Mouse (Mus musculus): Measurements from ENCODE around the gene Camta1.

Gene Camta1

GRCm38 (mm10) chr4:151586074-151586473 lies 275.6 kb downstream of the Camta1 start:
- DNase-seq: no peak

- DNase-seq: no peak
Measured at GRCm38 (mm10) chr4:151577961-151578360, 283.7 kb downstream of the Camta1 start.

GRCm38 (mm10) chr4:151576291-151577108 lies 285.2 kb downstream of the Camta1 start:
- DNase-seq: peak; percentile 50

GRCm38 (mm10) chr4:151572716-151573115 lies 289.0 kb downstream of the Camta1 start:
- no peak for DNase-seq

- DNase-seq: no peak
Measured at GRCm38 (mm10) chr4:151569586-151569985, 292.1 kb downstream of the Camta1 start.

- no peak for DNase-seq
Measured at GRCm38 (mm10) chr4:151568887-151569286, 292.8 kb downstream of the Camta1 start.

- DNase-seq: no peak
Measured at GRCm38 (mm10) chr4:151567105-151567504, 294.6 kb downstream of the Camta1 start.

GRCm38 (mm10) chr4:151555505-151555904 lies 306.2 kb downstream of the Camta1 start:
- no peak for DNase-seq

- no peak for DNase-seq
Measured at GRCm38 (mm10) chr4:151549523-151549922, 312.2 kb downstream of the Camta1 start.

- DNase-seq: no peak
Measured at GRCm38 (mm10) chr4:151545452-151545851, 316.2 kb downstream of the Camta1 start.

GRCm38 (mm10) chr4:151544191-151544590 lies 317.5 kb downstream of the Camta1 start:
- no peak for DNase-seq

- no peak for DNase-seq
Measured at GRCm38 (mm10) chr4:151540546-151540945, 321.1 kb downstream of the Camta1 start.

GRCm38 (mm10) chr4:151539881-151540280 lies 321.8 kb downstream of the Camta1 start:
- peak; percentile 11 for DNase-seq

GRCm38 (mm10) chr4:151539167-151539525 lies 322.5 kb downstream of the Camta1 start:
- DNase-seq: no peak

- DNase-seq: peak; percentile 11
Measured at GRCm38 (mm10) chr4:151538446-151539166, 323.1 kb downstream of the Camta1 start.

- no peak for DNase-seq
Measured at GRCm38 (mm10) chr4:151535916-151536450, 325.7 kb downstream of the Camta1 start.

GRCm38 (mm10) chr4:151533451-151533850 lies 328.2 kb downstream of the Camta1 start:
- no peak for DNase-seq

- no peak for DNase-seq
Measured at GRCm38 (mm10) chr4:151528436-151528835, 333.2 kb downstream of the Camta1 start.

GRCm38 (mm10) chr4:151527763-151528162 lies 333.9 kb downstream of the Camta1 start:
- no peak for DNase-seq

GRCm38 (mm10) chr4:151520103-151520502 lies 341.6 kb downstream of the Camta1 start:
- no peak for DNase-seq

- DNase-seq: no peak
Measured at GRCm38 (mm10) chr4:151519011-151519410, 342.7 kb downstream of the Camta1 start.

GRCm38 (mm10) chr4:151516998-151517799 lies 344.5 kb downstream of the Camta1 start:
- no peak for DNase-seq

GRCm38 (mm10) chr4:151515316-151515715 lies 346.4 kb downstream of the Camta1 start:
- DNase-seq: no peak
